Mouse (Mus musculus): Measurements from ENCODE around the gene Gfer. TPM values are rescaled to one million over a fixed set of nuclear protein-coding genes. Genes with fewer than 3 reads are reported as not detected.

Gfer gene
- polyA plus RNA-seq (2012; fragmentation: generic; extraction: Trizol), result 47.7 TPM

DNA sequence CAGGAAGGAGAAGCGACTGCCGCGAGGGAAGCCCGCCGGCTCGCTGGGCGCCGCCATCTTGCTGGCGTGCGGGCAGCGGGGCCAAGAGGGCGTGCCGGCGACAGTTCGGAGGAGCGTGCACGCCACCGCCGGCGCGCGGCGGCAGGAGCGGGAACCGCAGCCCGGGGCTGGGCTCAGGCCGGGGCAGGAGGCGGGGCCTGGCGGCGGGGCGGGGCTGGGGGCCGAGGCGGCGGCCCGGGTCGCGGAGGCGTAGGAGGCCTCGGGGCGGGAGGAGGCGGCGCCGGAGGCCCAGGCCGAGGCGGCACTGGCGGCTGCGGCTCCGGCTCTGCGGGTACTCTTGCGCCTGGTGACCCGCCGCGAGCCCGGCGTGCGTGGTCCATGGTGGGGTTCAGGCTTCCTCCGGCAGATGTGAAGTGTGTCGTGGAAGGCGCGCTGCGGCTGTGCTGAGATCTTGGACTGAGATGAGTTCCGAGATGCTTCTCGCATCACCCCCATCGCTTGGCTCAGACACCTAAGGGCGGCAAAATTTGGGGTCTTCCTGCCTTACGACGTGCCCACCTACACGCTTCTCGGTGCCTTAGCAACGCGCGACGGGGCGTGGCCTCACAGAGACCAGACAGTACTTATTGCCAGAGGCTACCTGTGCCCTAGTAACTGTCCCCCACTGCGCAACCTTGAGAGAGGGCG is at the start of gene Gfer, which contains the start of gene Noxo1:
Gene Gfer, minus strand, starts transcription at position 146 of the 687 bp plus-strand sequence.
Gene Noxo1, plus strand, starts transcription at position 224 of the 687 bp plus-strand sequence.
- Histone ChIP-seq H3ac (ENCODE audit: control insufficient read depth, insufficient read length) (peak within 1 kb of the TSS; percentile 50), H3K4me2 (ENCODE audit: low read depth) (peak within 1 kb of the TSS; percentile 84), H3K27me3 (ENCODE audit: control insufficient read depth, insufficient read depth, insufficient read length) (no peaks in the 10 kb centered on the region), H3K4me3 (peak within 1 kb of the TSS; percentile 45), H3K79me2 (ENCODE audit: control insufficient read depth, insufficient read depth) (peaks cover 5% of the 10 kb centered on the region), H3K36me3 (ENCODE audit: control insufficient read depth, insufficient read depth) (no peaks in the 10 kb centered on the region)
- TF ChIP-seq E2F4 (IDR thresholded peaks at IDR 0.05; ENCODE audit: insufficient read depth) (no peak), TCF3 (IDR thresholded peaks at IDR 0.05; ENCODE audit: insufficient read length, low read depth) (no peak), MYOG (IDR thresholded peaks at IDR 0.05; ENCODE audit: control insufficient read depth in 1 of 3, insufficient read depth in 1 of 3, insufficient read length in 2 of 3, low read depth in 2 of 3) (no peak), SRF (IDR thresholded peaks at IDR 0.05; ENCODE audit: control insufficient read depth, insufficient read length, low read depth) (no peak), CEBPB (IDR thresholded peaks at IDR 0.05; ENCODE audit: insufficient read depth, poor library complexity, severe bottlenecking) (no peak), POLR2AphosphoS2 (IDR thresholded peaks at IDR 0.05; ENCODE audit: insufficient read length, low read depth) (peak; percentile 86), POLR2A (IDR thresholded peaks at IDR 0.05; ENCODE audit: insufficient read length, low read depth) (peak; percentile 91), MYOD1 (IDR thresholded peaks at IDR 0.05; ENCODE audit: control insufficient read depth in 1 of 3, insufficient read length in 2 of 3, low read depth in 2 of 3) (peak in 1 of 3 experiments; percentile 51)

DNA sequence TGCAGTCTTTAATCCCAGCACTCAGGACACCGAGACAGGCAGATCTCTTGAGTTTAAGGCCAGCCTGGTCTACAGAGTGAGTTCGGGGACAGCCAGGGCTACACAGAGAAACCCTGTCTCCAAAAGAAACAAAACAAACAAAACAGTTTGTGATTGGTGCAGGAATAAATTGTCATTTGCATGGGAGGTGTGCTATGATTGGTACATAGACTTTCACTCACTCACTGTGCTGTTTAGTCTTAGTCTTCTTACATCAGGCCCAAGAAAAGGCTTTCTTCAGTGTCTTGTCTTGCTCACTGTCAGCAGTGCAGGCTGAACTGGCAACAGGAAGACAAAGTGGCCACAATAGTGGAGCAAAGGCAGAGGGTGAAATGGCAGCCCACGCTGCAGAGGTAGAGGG is 48.4 kb upstream of the Gfer start:
- no peak overlapping the region for H3ac ChIP-seq (ENCODE audit: control insufficient read depth, insufficient read length)
- no peak overlapping the region for H3K4me3 ChIP-seq
- no peaks in the 10 kb centered on the region for H3K79me2 ChIP-seq (ENCODE audit: control insufficient read depth, insufficient read depth)

DNA sequence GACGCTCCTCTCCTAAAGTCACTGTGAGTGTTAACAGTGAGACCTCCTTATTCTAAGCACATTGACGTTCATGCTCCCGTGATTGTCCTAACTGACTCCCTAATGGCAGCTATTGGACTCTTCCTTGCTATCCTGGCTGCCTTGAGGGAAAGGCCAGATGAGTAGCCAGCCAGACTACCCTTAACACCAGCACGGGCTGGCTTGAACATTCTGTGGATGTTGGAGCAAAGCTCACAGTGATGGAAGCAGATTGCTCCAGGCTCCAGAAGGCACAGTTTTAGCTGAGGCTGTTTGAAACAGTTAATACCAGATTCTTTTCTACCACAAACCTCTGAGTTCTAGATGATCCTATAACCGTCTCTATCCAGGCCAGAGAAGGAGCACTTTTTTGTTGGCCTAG is 47.9 kb upstream of the Gfer start:
- H3K27me3 ChIP-seq (ENCODE audit: control insufficient read depth, insufficient read depth, insufficient read length), result no peaks in the 10 kb centered on the region
- H3K4me2 ChIP-seq (ENCODE audit: low read depth), result no peak overlapping the region
- H3K4me3 ChIP-seq, result no peak overlapping the region
- TF ChIP-seq TCF12 (IDR thresholded peaks at IDR 0.05; ENCODE audit: insufficient read depth, poor library complexity, severe bottlenecking) (no peak), MYOG (IDR thresholded peaks at IDR 0.05; ENCODE audit: control insufficient read depth in 1 of 3, insufficient read depth in 1 of 3, insufficient read length in 2 of 3, low read depth in 2 of 3) (no peak), POLR2AphosphoS2 (IDR thresholded peaks at IDR 0.05; ENCODE audit: insufficient read length, low read depth) (no peak), POLR2A (IDR thresholded peaks at IDR 0.05; ENCODE audit: insufficient read length, low read depth) (no peak), SRF (IDR thresholded peaks at IDR 0.05; ENCODE audit: control insufficient read depth, insufficient read length, low read depth) (no peak), MAX (IDR thresholded peaks at IDR 0.05; ENCODE audit: low read depth) (no peak), REST (IDR thresholded peaks at IDR 0.05; ENCODE audit: insufficient read depth, insufficient read length) (no peak), MYOD1 (IDR thresholded peaks at IDR 0.05; ENCODE audit: control insufficient read depth in 1 of 3, insufficient read length in 2 of 3, low read depth in 2 of 3) (no peak)
- no peaks in the 10 kb centered on the region for H3K36me3 ChIP-seq (ENCODE audit: control insufficient read depth, insufficient read depth)
- H3ac ChIP-seq (ENCODE audit: control insufficient read depth, insufficient read length), result no peak overlapping the region
- H3K79me2 ChIP-seq (ENCODE audit: control insufficient read depth, insufficient read depth), result no peaks in the 10 kb centered on the region

More for the DNA sequence above, 48.4 kb upstream of the Gfer start:
- Histone ChIP-seq H3K27me3 (ENCODE audit: control insufficient read depth, insufficient read depth, insufficient read length) (no peaks in the 10 kb centered on the region), H3K36me3 (ENCODE audit: control insufficient read depth, insufficient read depth) (no peaks in the 10 kb centered on the region), H3K4me2 (ENCODE audit: low read depth) (no peak overlapping the region)
- TF ChIP-seq POLR2AphosphoS2 (IDR thresholded peaks at IDR 0.05; ENCODE audit: insufficient read length, low read depth) (no peak), E2F4 (IDR thresholded peaks at IDR 0.05; ENCODE audit: insufficient read depth) (no peak), MYOG (IDR thresholded peaks at IDR 0.05; ENCODE audit: control insufficient read depth in 1 of 3, insufficient read depth in 1 of 3, insufficient read length in 2 of 3, low read depth in 2 of 3) (no peak), REST (IDR thresholded peaks at IDR 0.05; ENCODE audit: insufficient read depth, insufficient read length) (no peak), CEBPB (IDR thresholded peaks at IDR 0.05; ENCODE audit: insufficient read depth, poor library complexity, severe bottlenecking) (no peak), USF1 (IDR thresholded peaks at IDR 0.05; ENCODE audit: low read depth) (no peak), MYOD1 (IDR thresholded peaks at IDR 0.05; ENCODE audit: control insufficient read depth in 1 of 3, insufficient read length in 2 of 3, low read depth in 2 of 3) (no peak), POLR2A (IDR thresholded peaks at IDR 0.05; ENCODE audit: insufficient read length, low read depth) (no peak), SRF (IDR thresholded peaks at IDR 0.05; ENCODE audit: control insufficient read depth, insufficient read length, low read depth) (no peak), MAX (IDR thresholded peaks at IDR 0.05; ENCODE audit: low read depth) (no peak), TCF3 (IDR thresholded peaks at IDR 0.05; ENCODE audit: insufficient read length, low read depth) (no peak), TCF12 (IDR thresholded peaks at IDR 0.05; ENCODE audit: insufficient read depth, poor library complexity, severe bottlenecking) (no peak)

DNA sequence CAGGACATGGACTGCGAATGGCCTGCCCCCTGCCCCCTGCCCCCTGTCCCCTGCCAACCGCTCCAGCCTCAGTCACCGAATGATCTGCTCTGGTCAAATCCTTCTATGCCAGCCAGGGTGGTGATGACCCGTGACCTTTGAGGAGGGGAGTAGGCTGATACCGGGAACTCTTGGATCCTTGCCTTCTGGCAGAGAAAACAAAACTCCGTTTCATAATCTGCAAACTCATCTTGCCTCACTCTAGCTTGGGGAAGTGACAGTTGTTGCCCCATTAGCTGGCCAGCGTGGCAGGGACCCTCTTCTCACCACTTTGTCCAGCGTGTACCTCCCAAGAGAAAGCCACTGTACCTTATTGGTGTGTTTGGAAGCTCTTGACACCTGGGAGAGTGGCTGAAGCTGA is 46.4 kb upstream of the Gfer start:
- Histone ChIP-seq H3K27me3 (ENCODE audit: control insufficient read depth, insufficient read depth, insufficient read length) (no peaks in the 10 kb centered on the region), H3K79me2 (ENCODE audit: control insufficient read depth, insufficient read depth) (peaks cover 4% of the 10 kb centered on the region), H3K4me2 (ENCODE audit: low read depth) (no peak overlapping the region), H3K4me3 (no peak overlapping the region), H3ac (ENCODE audit: control insufficient read depth, insufficient read length) (no peak overlapping the region), H3K36me3 (ENCODE audit: control insufficient read depth, insufficient read depth) (no peaks in the 10 kb centered on the region)
- TF ChIP-seq MYOG (IDR thresholded peaks at IDR 0.05; ENCODE audit: control insufficient read depth in 1 of 3, insufficient read depth in 1 of 3, insufficient read length in 2 of 3, low read depth in 2 of 3) (no peak), POLR2AphosphoS2 (IDR thresholded peaks at IDR 0.05; ENCODE audit: insufficient read length, low read depth) (no peak), POLR2A (IDR thresholded peaks at IDR 0.05; ENCODE audit: insufficient read length, low read depth) (no peak), MYOD1 (IDR thresholded peaks at IDR 0.05; ENCODE audit: control insufficient read depth in 1 of 3, insufficient read length in 2 of 3, low read depth in 2 of 3) (no peak), E2F4 (IDR thresholded peaks at IDR 0.05; ENCODE audit: insufficient read depth) (no peak), MAX (IDR thresholded peaks at IDR 0.05; ENCODE audit: low read depth) (no peak), TCF3 (IDR thresholded peaks at IDR 0.05; ENCODE audit: insufficient read length, low read depth) (no peak), USF1 (IDR thresholded peaks at IDR 0.05; ENCODE audit: low read depth) (no peak), REST (IDR thresholded peaks at IDR 0.05; ENCODE audit: insufficient read depth, insufficient read length) (no peak), CEBPB (IDR thresholded peaks at IDR 0.05; ENCODE audit: insufficient read depth, poor library complexity, severe bottlenecking) (no peak), SRF (IDR thresholded peaks at IDR 0.05; ENCODE audit: control insufficient read depth, insufficient read length, low read depth) (no peak), TCF12 (IDR thresholded peaks at IDR 0.05; ENCODE audit: insufficient read depth, poor library complexity, severe bottlenecking) (no peak)

Data from myocyte (in vitro differentiated cells).